Mouse (Mus musculus) layer of hippocampus, adult 9-11 months (tissue): ENCODE data around the gene Sh3gl1.
"Not testable (repeated sequence)": the region's sequence is repeated elsewhere in the genome, so short reads cannot be mapped to it uniquely, and the experiment has no call there.

Experiments
- DNase-seq: peaks from one replicate; pipeline ENCODE4 v3.0.0; 2022

Sh3gl1 gene

GRCm38 (mm10) chr17:56036176-56036900 is at the start of gene Sh3gl1:
Gene Sh3gl1, minus strand, starts transcription at chr17:56036635.
- DNase-seq: peak; percentile 99

GRCm38 (mm10) chr17:56080781-56081585 is 44.5 kb upstream of the Sh3gl1 start:
- peak; percentile 75 for DNase-seq

GRCm38 (mm10) chr17:56079921-56080320 is 43.5 kb upstream of the Sh3gl1 start:
- DNase-seq: no peak

- DNase-seq: peak; percentile 100
Measured at GRCm38 (mm10) chr17:56078880-56079795, 42.7 kb upstream of the Sh3gl1 start, which contains the start of gene Hdgfl2. Gene Hdgfl2, plus strand, starts transcription at chr17:56079634.

GRCm38 (mm10) chr17:56078361-56078760 is 41.9 kb upstream of the Sh3gl1 start:
- peak; percentile 56 for DNase-seq

- DNase-seq: no peak
Measured at GRCm38 (mm10) chr17:56077523-56077922, 41.1 kb upstream of the Sh3gl1 start.

- DNase-seq: peak; percentile 98
Measured at GRCm38 (mm10) chr17:56074827-56075208, 38.4 kb upstream of the Sh3gl1 start, which contains the start of gene Ubxn6. Gene Ubxn6, minus strand, starts transcription at chr17:56075028.

- DNase-seq: peak; percentile 79
Measured at GRCm38 (mm10) chr17:56074097-56074826, 37.8 kb upstream of the Sh3gl1 start.

- DNase-seq: no peak
Measured at GRCm38 (mm10) chr17:56072243-56072642, 35.8 kb upstream of the Sh3gl1 start.

- DNase-seq: no peak
Measured at GRCm38 (mm10) chr17:56071126-56071525, 34.7 kb upstream of the Sh3gl1 start.

- DNase-seq: no peak
Measured at GRCm38 (mm10) chr17:56069066-56069465, 32.6 kb upstream of the Sh3gl1 start.

GRCm38 (mm10) chr17:56066451-56066850 is 30.0 kb upstream of the Sh3gl1 start:
- DNase-seq: no peak

- DNase-seq: not testable (repeated sequence)
Measured at GRCm38 (mm10) chr17:56065715-56066114, 29.3 kb upstream of the Sh3gl1 start.

GRCm38 (mm10) chr17:56062081-56062480 is 25.6 kb upstream of the Sh3gl1 start:
- DNase-seq: no peak

GRCm38 (mm10) chr17:56057381-56058120 is 21.1 kb upstream of the Sh3gl1 start:
- DNase-seq: no peak

GRCm38 (mm10) chr17:56055945-56056678 is 19.7 kb upstream of the Sh3gl1 start:
- DNase-seq: no peak

GRCm38 (mm10) chr17:56054938-56055337 is 18.5 kb upstream of the Sh3gl1 start:
- no peak for DNase-seq

GRCm38 (mm10) chr17:56051369-56051768 is 14.9 kb upstream of the Sh3gl1 start:
- no peak for DNase-seq

- no peak for DNase-seq
Measured at GRCm38 (mm10) chr17:56040857-56041163, 4.4 kb upstream of the Sh3gl1 start.

- DNase-seq: peak; percentile 98
Measured at GRCm38 (mm10) chr17:56040030-56040856, 3.8 kb upstream of the Sh3gl1 start, which contains the start of gene Chaf1a. Gene Chaf1a, plus strand, starts transcription at chr17:56040439.
